Mouse (Mus musculus): ENCODE results near the gene Pdrg1. TPM values are rescaled to one million over a fixed set of nuclear protein-coding genes. Genes with fewer than 3 reads are reported as not detected.

The Pdrg1 gene
- total RNA-seq, 1 experiment from 2014 or later, result 163 TPM

DNA sequence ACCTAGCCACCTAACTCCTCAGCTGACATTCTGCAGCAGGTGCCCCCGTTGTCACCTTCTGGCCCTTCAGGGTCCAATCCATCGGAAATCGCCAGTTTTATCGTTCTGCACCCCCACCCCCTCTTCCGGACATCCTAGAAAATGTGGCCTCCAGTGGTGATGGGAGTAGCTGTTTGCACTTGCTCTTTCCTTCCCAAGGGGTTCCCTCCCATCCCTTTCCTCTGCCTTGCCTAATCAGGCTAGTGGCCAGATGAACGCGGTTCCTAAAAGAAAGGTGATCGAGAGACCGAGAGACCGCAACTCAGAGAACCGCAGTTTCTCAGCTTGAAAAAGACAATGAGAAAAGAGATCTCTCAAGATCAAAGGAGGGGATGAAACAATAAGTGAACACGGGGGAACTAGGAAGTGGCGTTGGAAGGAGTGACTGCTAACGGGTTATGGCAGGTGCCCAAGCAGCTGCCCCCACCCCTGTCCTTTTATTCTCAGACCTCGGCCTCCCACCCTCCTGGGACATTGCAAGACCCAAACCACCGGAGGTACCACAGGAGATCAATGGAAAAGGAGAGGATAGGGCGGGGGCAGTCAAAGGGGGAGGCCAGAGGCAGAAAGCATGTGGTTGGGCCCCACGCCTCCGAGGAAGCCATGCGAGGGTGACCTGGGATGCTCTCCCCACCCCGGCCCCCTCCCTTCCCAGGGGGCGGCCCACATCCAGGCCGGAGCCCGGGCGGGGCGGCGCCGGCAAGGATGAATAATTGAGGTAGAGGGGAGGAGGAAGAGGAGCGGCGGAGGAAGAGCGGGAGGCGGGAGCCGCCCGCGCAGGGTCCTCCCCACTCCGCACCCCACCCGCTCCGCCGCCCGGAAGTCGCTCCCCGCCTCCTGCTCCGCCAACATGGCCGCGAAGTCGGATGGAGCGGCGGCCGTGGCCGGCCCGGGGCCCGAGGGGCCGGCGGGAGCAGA, 16.2 kb upstream of the Pdrg1 start, which contains the start of gene Xkr7:
Gene Xkr7, plus strand, starts transcription at position 727 of the 957 bp plus-strand sequence.
- no peak for DNase-seq

DNA sequence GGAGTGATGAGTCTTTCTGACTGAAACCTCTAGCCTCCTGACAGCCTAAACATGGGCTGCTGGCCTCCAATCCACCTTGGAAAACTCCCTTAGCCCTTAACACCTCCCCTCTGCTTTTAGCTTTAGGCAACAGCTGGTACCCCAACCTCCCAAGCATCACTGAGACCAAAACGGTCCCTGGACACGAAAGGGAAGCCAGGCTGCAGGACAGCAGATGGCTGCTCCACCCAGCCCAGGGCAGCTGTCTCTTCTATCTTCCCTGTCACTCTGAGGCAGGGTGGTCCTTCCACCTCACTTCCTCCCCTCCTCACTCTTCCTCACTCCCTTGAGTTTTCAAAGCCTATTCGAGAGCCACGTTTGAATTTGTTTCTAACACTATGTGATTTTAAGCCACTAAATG, 15.2 kb upstream of the Pdrg1 start:
- no peak for DNase-seq

DNA sequence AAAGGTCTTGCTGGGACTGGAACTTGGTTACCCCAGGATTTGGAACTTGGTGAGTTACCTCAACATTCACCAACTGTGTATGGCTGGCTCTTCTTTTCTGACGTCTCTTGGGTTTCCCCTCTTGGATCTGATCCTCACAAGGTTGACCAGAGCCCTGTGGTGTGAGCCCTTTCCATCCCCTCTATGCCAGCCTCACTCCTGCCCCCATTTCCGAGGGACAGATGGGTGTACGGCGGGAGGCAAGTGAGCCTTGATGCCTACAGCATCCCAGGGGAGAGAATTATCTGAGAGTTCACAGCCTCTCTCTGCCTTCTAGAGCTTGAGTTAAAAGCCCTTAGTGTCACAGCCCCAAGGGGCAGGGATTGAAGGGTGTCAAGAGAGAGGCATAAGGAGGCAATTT, 12.3 kb upstream of the Pdrg1 start:
- no peak for DNase-seq

DNA sequence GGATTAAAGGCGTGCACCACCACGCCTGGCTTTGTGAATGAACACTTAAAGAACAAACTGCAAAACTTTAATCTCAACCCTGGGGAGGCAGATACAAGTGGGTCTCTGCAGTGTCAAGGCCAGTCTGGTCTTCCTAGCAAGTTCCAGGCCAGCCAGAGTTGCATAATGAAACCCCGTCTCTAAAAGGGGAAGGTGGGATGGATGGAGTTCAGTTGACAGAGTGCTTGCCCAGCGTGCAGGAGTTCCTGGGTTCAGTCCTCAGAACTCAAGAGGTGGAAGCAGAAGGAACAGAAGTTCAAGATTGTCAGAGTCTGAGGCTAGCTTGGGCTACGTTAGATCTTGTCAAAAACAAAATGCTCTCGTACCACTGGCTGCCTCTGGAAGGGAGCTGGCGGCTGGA, 10.8 kb upstream of the Pdrg1 start:
- DNase-seq, result no peak

DNA sequence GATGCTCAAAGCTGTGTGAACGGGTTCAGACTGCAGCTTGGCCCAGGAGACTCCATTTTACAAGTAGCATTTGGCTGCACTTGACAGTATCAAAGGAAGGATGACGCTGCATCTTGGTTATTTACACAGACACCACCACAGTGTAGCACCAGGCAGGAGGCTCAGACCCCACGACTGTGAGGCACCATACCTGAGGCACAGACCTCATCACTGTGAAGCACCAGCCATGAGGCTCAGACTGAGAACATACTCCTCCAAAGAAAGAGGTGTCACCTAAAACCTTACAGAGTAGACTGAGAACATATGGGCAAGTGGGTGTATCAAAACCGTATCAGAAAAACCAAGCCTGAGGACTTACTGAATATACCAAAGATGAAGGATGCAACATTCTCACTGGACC, 7.6 kb upstream of the Pdrg1 start:
- no peak for DNase-seq

DNA sequence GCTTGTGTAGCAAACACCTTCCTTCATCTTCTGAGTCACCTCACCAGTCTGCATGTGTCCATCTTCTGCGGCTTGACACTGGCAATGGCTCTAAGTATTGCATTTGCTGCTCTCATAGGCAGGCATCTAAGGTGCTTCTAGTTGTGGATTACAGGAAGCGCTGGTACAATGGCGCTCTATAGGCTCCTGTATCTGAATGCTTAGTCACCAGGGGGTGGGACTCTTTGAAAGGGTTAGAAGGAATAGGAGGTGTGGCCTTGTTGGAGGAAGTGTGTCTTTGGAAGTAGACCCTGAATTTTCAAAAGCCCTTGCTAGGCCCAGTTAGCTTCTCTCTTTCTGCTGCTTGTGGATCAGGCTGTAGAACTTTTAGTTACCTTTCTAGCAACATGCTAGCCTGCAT, 5.9 kb upstream of the Pdrg1 start:
- DNase-seq, result no peak

DNA sequence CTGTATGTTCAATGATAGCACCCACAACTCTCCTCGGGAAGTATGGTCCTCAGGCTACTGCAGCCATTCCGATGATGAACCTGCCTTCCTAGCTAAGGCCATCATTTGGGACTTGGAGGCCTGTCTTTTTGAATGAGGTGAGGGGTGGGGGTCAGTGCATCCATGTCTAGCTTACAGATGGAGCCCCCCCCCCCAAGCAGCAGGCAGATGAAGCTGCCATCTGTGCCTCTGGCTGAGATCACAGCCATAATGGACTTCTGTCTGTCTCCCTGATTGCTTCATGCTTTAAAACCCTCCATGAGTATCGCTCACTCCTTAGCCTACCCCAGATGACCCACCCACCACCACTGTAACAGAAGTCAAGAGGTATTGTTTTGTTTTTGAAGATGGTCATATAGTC, 4.1 kb upstream of the Pdrg1 start:
- DNase-seq, result no peak

DNA sequence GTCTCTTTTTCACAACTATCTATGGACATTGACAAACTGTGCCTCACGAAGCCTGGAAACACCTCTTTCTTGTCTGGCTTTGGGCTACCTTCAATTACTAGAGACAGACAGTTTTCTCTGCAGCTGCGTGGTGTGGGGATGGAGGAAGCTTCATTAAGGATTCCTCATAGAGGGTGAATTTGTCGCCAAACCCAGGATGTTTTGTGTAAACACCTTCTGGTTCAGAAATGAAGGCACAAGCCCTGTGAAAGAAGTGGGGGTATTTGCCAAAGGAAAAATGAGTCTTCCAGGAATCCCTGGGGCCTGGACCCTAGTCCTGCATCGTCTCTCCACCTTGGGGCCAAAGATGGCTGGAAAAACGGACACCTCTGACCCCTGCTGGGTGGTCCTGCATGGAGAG, 1.6 kb upstream of the Pdrg1 start:
- DNase-seq, result no peak

DNA sequence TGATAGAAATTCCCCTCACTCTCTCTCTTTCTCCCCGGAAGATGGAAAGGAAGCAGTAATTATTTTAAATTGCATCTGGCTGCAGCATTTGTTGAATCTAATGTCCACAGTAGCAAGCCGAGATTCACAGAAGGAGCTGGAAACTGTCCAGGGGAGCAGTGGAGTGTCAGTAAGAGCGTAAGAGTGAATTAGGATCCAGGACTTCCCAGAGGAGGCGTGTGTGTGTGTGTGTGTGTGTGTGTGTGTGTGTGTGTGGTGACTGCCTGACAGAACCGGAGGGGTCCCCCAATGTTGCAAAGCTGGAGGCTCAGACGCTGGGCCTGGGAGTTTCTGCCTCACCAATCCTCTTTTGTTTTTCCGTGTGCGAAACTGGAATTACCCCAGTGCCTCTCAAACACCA, 577 bp upstream of the Pdrg1 start:
- no peak for DNase-seq

DNA sequence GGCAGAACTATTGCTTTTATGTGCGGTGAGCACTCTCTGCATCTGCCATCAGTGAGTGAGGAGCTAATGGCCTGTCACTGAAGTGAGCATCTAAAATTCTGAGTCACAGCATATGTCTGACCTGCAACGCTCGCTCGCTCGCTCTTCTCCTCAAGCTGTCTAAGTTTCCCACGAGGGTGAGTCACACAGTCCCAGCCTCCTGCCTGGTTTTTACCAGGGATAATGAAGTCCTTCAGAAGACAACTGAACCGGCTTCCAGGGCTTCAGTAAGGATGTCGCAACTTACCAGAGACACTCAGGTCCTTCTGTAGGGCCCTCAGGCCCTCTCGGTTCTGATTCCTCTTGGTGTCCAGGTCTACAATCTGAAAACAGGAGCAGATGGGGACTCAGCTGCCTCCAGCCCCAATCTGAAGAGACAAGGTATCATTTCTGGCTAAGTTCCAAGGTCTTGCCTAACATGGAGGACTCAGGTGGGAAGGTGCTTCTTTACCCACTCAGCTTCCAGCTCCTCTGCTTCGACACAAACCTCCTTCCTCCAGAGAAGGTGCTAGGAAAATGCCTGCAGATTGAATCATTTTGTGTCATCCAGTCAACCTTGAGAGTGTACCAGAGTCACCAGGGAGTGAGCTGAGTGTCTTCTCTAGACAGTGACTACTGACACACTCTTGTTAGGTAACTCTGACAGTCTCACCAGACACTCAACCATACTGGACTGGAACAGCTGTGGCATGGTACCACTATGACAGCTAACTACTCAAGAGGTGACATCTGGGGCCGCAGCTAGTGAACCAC, 1.3 kb downstream of the Pdrg1 start:
- DNase-seq, result peak; percentile 43

DNA sequence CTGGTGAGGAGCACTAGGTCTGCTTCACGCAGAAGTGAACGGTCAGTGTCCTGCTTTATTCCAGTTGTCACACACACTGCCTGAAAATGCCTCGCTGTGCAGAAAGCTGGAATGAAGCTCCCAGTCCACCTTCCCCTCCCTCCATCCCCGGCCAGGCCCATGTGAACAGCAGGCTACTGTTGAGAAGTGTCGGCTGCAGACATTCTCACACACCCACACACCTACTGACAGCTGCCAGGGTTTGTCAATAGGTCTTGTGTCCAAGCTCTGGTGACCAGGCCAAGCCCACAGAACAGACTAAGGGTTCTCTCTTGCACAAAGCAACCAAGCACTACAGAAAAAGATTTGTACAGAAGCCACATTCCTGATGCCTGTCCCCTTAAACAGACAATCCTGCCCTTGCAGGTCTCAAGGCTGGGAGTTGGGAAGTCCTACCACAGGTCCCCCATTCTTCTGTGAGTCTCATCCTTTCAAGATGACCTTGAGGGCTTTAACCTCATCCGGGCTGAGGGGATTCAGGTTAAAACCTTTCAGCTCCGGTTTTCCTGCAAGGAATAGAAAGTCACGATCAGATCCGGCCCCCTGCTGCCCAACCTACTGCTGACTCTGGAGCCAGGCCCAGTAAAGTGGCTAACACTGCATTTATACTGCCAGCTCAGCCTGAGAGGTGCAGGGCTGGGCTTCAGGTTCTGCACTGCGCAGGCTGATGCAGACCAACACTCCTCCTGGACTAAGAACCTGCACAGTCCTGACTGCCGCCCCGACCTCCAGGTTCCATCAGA, 5.8 kb downstream of the Pdrg1 start:
- DNase-seq, result no peak

DNA sequence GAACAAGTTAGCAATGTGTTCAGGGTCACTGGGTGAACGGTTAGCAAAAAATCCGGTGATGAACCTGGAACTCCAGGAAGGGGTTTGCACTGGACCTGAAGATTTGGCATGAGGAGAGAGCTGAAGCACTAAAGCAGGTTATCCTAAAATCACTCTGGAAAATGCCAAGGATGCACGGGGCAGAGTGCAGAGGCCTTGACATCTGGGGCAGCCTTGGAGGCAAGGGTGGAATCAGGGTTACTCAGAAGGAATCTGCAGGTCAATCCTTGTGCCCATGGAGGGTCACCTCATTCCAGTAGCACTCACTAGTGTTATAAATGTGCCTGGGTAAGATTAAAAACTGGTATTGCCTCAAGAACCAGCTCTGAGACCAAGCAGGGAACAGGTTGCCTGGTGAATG, 9.2 kb downstream of the Pdrg1 start:
- peak; percentile 21 for DNase-seq

DNA sequence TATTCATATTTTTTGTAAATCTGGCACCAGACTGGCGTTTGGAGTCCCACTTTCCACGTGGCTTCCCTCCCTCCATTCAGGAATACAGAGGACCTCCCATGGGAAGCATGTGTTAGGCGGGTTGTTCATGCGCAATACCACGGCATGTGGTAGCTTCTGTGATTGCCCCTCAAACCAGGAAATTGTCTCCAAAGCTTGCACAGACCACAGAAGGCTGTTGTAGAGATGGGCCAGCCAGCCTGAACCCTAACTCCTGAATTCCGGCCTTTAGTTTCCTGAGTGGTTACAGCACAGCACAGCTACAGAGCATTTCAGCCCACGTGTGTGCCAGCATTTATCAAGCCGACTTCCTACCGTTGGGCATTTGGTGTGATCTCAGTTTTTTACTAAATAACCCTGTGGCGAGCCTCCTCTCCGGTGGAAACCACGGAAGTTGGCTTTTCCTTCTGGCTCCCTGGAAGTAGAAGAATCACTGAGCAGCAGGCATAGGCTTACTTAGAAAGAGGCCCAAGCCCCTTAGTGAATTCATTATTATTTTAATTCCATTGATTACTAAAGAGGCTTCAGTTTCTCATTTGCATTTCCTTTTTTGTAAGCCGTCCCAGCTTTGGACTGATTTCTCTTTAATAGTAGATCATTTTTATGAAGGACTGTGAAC, 11.4 kb downstream of the Pdrg1 start:
- no peak for DNase-seq

DNA sequence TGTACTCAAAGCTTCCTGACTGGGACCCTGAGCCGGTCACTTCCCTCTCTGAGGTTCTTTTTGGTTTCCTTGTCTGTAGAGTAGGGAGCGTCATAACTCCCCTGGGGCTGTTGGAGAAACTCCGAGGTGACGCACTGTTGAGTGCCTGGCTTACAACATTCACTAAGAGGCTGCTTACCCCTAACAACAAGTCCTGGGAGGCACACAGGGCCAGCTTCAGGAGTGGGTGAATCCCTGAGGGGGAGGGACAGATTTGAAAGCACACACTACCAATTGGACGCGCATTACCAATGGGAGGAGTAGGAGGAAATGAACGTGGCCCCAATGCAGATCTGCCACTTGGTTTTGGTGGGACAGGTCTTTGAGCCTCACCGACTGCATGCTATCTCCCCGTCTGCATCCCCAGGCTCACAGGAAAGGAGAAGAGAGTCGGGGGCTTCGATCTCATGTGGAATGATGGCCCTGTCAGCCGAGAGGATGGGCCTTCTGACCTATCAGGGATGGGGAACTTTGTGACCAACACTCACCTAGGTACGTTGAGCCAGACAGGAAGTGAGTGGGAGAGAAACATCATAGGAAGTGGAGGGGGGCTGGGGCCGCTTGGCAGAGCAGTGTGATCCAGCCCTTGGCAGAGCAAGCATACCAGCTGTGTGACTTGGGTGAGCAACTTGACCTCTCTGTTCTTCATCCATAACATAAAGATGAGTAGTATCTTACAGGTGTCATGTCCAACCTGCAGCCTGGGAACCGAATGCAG, 12.6 kb downstream of the Pdrg1 start:
- DNase-seq, result no peak

DNA sequence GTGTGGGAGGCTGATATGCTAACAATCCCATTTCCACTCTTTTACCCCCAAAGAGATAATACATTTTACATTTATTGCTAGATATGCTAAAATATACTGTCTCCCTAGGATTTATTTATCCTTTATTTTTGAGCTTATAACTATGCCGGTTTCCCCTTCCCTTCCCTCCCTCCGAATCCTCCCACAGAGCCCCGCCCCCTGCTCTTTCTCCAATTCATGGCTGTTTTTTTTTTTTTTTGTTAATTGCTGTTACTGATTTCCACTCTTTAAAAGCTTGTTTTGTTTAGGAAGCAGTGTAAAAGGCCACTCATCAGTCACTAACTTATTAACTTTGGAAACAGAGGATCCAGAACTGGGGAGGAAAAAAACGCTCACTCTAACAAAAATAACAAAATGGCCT, 18.2 kb downstream of the Pdrg1 start:
- DNase-seq, result no peak

DNA sequence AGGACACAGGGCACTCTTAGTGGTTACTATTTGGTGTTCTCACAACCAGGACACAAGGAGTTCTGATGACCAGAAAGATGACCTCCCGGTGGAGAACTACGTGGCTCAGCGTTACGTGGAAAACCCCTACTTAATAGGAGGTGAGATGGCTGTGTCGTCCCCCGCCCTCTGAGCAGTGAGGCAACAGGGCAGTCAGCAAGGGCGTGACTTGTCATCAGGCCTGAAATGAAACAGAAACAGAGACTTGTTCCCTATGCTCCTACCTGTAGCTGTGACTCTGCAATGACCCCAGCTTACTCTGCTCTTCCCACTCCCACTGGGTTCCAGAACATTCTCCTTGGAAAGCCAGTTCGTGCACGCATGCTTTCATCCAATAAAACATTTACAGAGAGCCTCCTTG, 23.7 kb downstream of the Pdrg1 start:
- no peak for DNase-seq

DNA sequence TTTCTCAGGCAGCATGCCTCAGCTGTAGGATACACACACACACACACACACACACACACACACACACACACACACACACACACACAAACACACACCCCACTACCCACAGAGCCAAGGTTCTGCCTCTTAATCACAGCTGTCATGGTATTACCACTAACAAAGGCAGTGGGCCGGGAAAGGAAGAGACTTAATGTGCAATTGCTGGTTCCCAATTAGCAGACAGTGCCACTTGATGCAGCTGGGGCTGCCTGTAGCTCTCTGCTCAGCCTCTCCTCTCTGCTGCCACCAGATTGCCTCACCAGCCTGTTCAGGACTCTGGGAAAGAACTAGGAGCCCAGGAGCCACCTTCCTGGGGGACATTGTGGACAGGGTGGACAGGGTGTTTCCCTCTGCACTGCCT, 29.6 kb downstream of the Pdrg1 start:
- DNase-seq, result no peak

DNA sequence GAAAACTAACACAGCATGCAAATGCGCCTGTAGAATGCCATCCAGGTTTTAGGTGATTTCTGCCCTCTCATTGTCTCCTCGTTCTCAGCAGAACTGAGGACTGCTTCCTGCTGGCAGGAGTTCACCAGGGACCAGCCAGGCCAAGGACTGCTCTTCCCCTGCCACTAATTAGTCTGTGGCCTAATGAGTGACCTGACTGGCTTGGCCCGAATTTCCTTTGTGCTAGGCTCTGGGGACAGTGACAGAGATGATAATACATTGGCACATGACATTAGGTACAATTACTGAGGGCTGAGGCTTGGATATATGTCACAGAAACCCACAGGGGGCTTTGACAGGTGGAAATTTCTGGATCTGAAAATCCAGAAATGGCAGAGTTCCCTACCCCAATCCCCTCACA, 38.2 kb downstream of the Pdrg1 start:
- DNase-seq, result no peak

DNA sequence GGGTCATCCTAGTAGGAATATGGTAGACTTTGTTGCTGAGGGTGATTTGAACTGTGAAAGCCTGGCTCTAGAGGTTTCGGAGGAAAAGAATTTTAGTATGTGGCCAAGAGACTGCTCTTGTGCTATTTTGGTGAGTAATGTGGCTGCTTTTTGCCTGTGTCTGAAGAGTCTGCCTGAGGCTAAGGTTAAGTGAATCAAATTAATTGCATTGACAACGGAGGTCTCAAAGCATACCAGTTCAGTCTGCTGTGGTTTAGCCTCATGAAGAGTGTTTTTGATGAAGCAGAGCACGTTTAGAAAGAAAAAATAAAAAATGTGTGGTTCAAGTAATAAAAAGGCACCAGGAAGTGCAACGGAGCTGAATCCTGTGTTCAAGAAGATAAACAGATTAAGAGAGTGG, 49.7 kb downstream of the Pdrg1 start:
- no peak for DNase-seq

DNA sequence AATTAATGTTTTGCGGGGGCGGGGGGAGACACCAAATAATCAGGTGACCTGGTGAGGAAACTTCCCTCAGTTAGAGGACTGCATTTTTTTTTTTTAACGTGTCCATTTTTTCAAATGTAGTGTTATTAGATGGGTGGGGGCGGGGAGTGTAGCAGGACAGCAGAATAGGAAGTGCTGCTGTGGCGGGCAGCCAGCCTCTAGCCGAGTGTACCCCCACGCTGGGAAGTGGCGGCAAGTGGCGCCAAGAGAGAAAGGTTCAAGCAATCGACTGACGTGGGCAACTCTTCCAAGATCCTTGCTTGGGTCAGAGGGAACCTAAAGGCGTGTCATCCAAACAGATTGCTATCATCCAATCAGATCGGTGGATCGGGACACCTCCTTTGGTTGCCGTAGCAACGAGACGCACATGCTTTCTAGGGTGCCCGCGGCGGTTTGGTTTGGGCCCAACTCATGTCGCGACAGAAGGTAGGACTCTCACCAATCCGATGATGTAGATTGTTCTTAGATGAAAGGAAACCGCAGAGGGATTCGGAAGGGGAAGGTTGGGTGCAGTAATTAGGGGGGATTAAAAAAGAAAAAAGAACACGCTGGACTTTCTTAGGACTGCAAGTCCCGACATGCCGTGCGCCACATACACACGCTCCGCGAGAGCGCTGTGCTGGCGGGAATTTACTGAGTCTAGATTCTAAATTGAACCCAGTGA, 53.0 kb downstream of the Pdrg1 start, which contains the start of gene Ttll9:
Gene Ttll9, plus strand, starts transcription at position 395 of the 703 bp plus-strand sequence.
- DNase-seq, result peak; percentile 73
